Mouse (Mus musculus) midbrain, embryonic 13.5 days (tissue): ENCODE data around the gene Uimc1. TPM values are rescaled to one million over a fixed set of nuclear protein-coding genes. Genes with fewer than 3 reads are reported as not detected.

Source experiments
- ATAC-seq: fragments of 200-750 bp; cut with Nextera tagmentation; 2 replicates; pipeline ENCODE4 v1.8.0; 2017; ENCODE audit warnings: mild to moderate bottlenecking, moderate TSS enrichment, moderate library complexity
- H3K27ac ChIP-seq: fragments of 300-500 bp; sonication (generic); 2 replicates; pipeline ENCODE4 v1.5.1; 2015; ENCODE audit warnings: inconsistent platforms, mild to moderate bottlenecking, moderate library complexity
- H3K27me3 ChIP-seq: fragments of 300-500 bp; sonication (generic); 2 replicates; pipeline ENCODE4 v1.6.1; 2015; ENCODE audit warnings: mild to moderate bottlenecking, inconsistent platforms
- H3K36me3 ChIP-seq: fragments of 300-500 bp; sonication (generic); 2 replicates; pipeline ENCODE4 v1.6.1; 2015; ENCODE audit warnings: mild to moderate bottlenecking, inconsistent platforms
- H3K4me1 ChIP-seq: fragments of 300-500 bp; sonication (generic); replicated peaks from 2 replicates; pipeline ENCODE4 v1.6.1; 2015; ENCODE audit warnings: inconsistent platforms
- H3K4me2 ChIP-seq: fragments of 300-500 bp; sonication (generic); replicated peaks from 2 replicates; pipeline ENCODE4 v1.6.1; 2015; ENCODE audit warnings: moderate library complexity, mild to moderate bottlenecking, inconsistent platforms
- H3K4me3 ChIP-seq: fragments of 300-500 bp; sonication (generic); replicated peaks from 2 replicates; pipeline ENCODE4 v1.5.1; 2015; ENCODE audit warnings: mild to moderate bottlenecking, inconsistent platforms
- H3K9ac ChIP-seq: fragments of 300-500 bp; sonication (generic); replicated peaks from 2 replicates; pipeline ENCODE4 v1.6.1; 2015; ENCODE audit warnings: mild to moderate bottlenecking, inconsistent platforms
- H3K9me3 ChIP-seq: fragments of 300-500 bp; sonication (generic); 2 replicates; pipeline ENCODE4 v1.6.1; 2016; ENCODE audit warnings: mild to moderate bottlenecking, inconsistent platforms
- WGBS: fragments of 180-500 bp; shearing (Covaris S2); methylation state at CpG from one replicate; pipeline ENCODE4 v1.1.7; 2015; 5-methylcytosine and 5-hydroxymethylcytosine counted together
- polyA plus RNA-seq: library from polyadenylated mRNA; unstranded; fragments of >200 nt; fragmentation: Nextera tagmentation; extraction: Ambion mirVana; gene quantifications from 2 replicates; pipeline ENCODE4 v1.2.1, GENCODE M21; 2015

The Uimc1 gene
- polyA plus RNA-seq, 1 experiment from 2014 or later, result 21.6 TPM

GRCm38 (mm10) chr13:55022715-55023114, 77.4 kb downstream of the Uimc1 start:
- no peak overlapping the region for H3K27ac ChIP-seq
- H3K4me1 ChIP-seq, result no peaks in the 10 kb centered on the region; the same call in 1 of the 2 replicates
- WGBS, result 83% methylated on average over 9 of the region's 9 CpGs
- no peak overlapping the region for H3K4me3 ChIP-seq
- H3K4me2 ChIP-seq, result no peak overlapping the region
- H3K9ac ChIP-seq, result no peak overlapping the region
- no peaks in the 10 kb centered on the region for H3K27me3 ChIP-seq
- peaks cover 11% of the 10 kb centered on the region for H3K36me3 ChIP-seq
- no peak for ATAC-seq
- no peaks in the 10 kb centered on the region for H3K9me3 ChIP-seq

GRCm38 (mm10) chr13:55022256-55022655, 77.8 kb downstream of the Uimc1 start:
- Histone ChIP-seq H3K9me3 (no peaks in the 10 kb centered on the region), H3K4me1 (no peaks in the 10 kb centered on the region; the same call in 1 of the 2 replicates), H3K27me3 (no peaks in the 10 kb centered on the region), H3K36me3 (peaks cover 9% of the 10 kb centered on the region), H3K4me2 (no peak overlapping the region), H3K4me3 (no peak overlapping the region), H3K27ac (no peak overlapping the region), H3K9ac (no peak overlapping the region)
- no peak for ATAC-seq
- 45% methylated on average over 4 of the region's 4 CpGs for WGBS

- Histone ChIP-seq H3K27me3 (no peaks in the 10 kb centered on the region), H3K27ac (no peak within 1 kb of the TSS), H3K9me3 (no peaks in the 10 kb centered on the region), H3K4me1 (no peaks in the 10 kb centered on the region; the same call in 1 of the 2 replicates), H3K4me2 (no peak within 1 kb of the TSS), H3K9ac (no peak within 1 kb of the TSS), H3K36me3 (peaks cover 8% of the 10 kb centered on the region), H3K4me3 (no peak within 1 kb of the TSS)
- no peak for ATAC-seq
- WGBS, result 92% methylated on average over 13 of the region's 13 CpGs
Measured at GRCm38 (mm10) chr13:55021194-55021779, 78.8 kb downstream of the Uimc1 start, which contains the start of gene Hk3. Hk3 (minus strand) TSS chr13:55021385.

- Histone ChIP-seq H3K4me1 (no peaks in the 10 kb centered on the region; the same call in 1 of the 2 replicates), H3K9ac (no peak overlapping the region), H3K36me3 (no peaks in the 10 kb centered on the region), H3K9me3 (no peaks in the 10 kb centered on the region), H3K4me2 (no peak overlapping the region), H3K27ac (no peak overlapping the region), H3K4me3 (no peak overlapping the region), H3K27me3 (peaks cover 4% of the 10 kb centered on the region; the same call in 1 of the 2 replicates)
- no peak for ATAC-seq
- 93% methylated on average over 4 of the region's 4 CpGs for WGBS
Measured at GRCm38 (mm10) chr13:55020051-55020450, 80.0 kb downstream of the Uimc1 start.

- H3K4me3 ChIP-seq, result no peak overlapping the region
- 69% methylated on average over 3 of the region's 3 CpGs for WGBS
- no peaks in the 10 kb centered on the region; the same call in 1 of the 2 replicates for H3K4me1 ChIP-seq
- peaks cover 12% of the 10 kb centered on the region; the same call in 1 of the 2 replicates for H3K27me3 ChIP-seq
- no peak overlapping the region for H3K9ac ChIP-seq
- no peaks in the 10 kb centered on the region for H3K9me3 ChIP-seq
- no peak for ATAC-seq
- no peaks in the 10 kb centered on the region for H3K36me3 ChIP-seq
- H3K27ac ChIP-seq, result no peak overlapping the region
- no peak overlapping the region for H3K4me2 ChIP-seq
Measured at GRCm38 (mm10) chr13:55019181-55019580, 80.9 kb downstream of the Uimc1 start.

GRCm38 (mm10) chr13:55018700-55019099, 81.4 kb downstream of the Uimc1 start:
- Histone ChIP-seq H3K36me3 (no peaks in the 10 kb centered on the region), H3K4me1 (no peaks in the 10 kb centered on the region; the same call in 1 of the 2 replicates), H3K9me3 (no peaks in the 10 kb centered on the region), H3K4me3 (no peak overlapping the region), H3K27ac (no peak overlapping the region), H3K4me2 (no peak overlapping the region), H3K9ac (no peak overlapping the region), H3K27me3 (peaks cover 12% of the 10 kb centered on the region; the same call in 1 of the 2 replicates)
- 89% methylated on average over 9 of the region's 9 CpGs for WGBS
- no peak for ATAC-seq

GRCm38 (mm10) chr13:55017898-55018599, 82.1 kb downstream of the Uimc1 start:
- Histone ChIP-seq H3K4me1 (no peaks in the 10 kb centered on the region; the same call in 1 of the 2 replicates), H3K27me3 (peaks cover 16% of the 10 kb centered on the region), H3K9ac (no peak overlapping the region), H3K36me3 (no peaks in the 10 kb centered on the region), H3K27ac (no peak overlapping the region), H3K9me3 (no peaks in the 10 kb centered on the region), H3K4me3 (no peak overlapping the region), H3K4me2 (no peak overlapping the region)
- ATAC-seq, result no peak
- WGBS, result 78% methylated on average over 8 of the region's 8 CpGs

GRCm38 (mm10) chr13:55017154-55017897, 82.8 kb downstream of the Uimc1 start:
- 90% methylated on average over 12 of the region's 12 CpGs for WGBS
- Histone ChIP-seq H3K4me1 (peaks cover 1% of the 10 kb centered on the region), H3K4me3 (no peak overlapping the region), H3K36me3 (no peaks in the 10 kb centered on the region), H3K9me3 (no peaks in the 10 kb centered on the region), H3K27me3 (peaks cover 21% of the 10 kb centered on the region), H3K27ac (no peak overlapping the region), H3K4me2 (no peak overlapping the region), H3K9ac (no peak overlapping the region)
- ATAC-seq, result no peak

- peaks cover 38% of the 10 kb centered on the region for H3K27me3 ChIP-seq
- no peaks in the 10 kb centered on the region for H3K36me3 ChIP-seq
- ATAC-seq, result no peak
- no peaks in the 10 kb centered on the region for H3K9me3 ChIP-seq
- H3K4me3 ChIP-seq, result no peak overlapping the region
- WGBS, result 58% methylated on average over 9 of the region's 9 CpGs
- H3K4me1 ChIP-seq, result peaks cover 7% of the 10 kb centered on the region
- no peak overlapping the region for H3K27ac ChIP-seq
- H3K9ac ChIP-seq, result no peak overlapping the region
- no peak overlapping the region for H3K4me2 ChIP-seq
Measured at GRCm38 (mm10) chr13:55014451-55014850, 85.6 kb downstream of the Uimc1 start.

- Histone ChIP-seq H3K4me1 (peaks cover 14% of the 10 kb centered on the region), H3K36me3 (no peaks in the 10 kb centered on the region), H3K4me3 (no peak overlapping the region), H3K4me2 (no peak overlapping the region), H3K9ac (no peak overlapping the region), H3K27ac (no peak overlapping the region), H3K9me3 (no peaks in the 10 kb centered on the region), H3K27me3 (peaks cover 41% of the 10 kb centered on the region)
- WGBS, result 20% methylated on average over 9 of the region's 9 CpGs
- no peak for ATAC-seq
Measured at GRCm38 (mm10) chr13:55013702-55014344, 86.3 kb downstream of the Uimc1 start.

GRCm38 (mm10) chr13:55011981-55012478, 88.1 kb downstream of the Uimc1 start:
- Histone ChIP-seq H3K4me2 (peak overlapping the region; percentile 22; the same call in 1 of the 2 replicates), H3K9ac (no peak overlapping the region), H3K4me3 (no peak overlapping the region), H3K9me3 (no peaks in the 10 kb centered on the region), H3K4me1 (peaks cover 32% of the 10 kb centered on the region), H3K27ac (no peak overlapping the region; the same call in 1 of the 2 replicates), H3K36me3 (no peaks in the 10 kb centered on the region), H3K27me3 (peaks cover 42% of the 10 kb centered on the region)
- peak; percentile 24 for ATAC-seq
- 5% methylated on average over 14 of the region's 14 CpGs for WGBS
